Mouse (Mus musculus): ENCODE data around the gene Smg8.

Smg8 gene

DNA sequence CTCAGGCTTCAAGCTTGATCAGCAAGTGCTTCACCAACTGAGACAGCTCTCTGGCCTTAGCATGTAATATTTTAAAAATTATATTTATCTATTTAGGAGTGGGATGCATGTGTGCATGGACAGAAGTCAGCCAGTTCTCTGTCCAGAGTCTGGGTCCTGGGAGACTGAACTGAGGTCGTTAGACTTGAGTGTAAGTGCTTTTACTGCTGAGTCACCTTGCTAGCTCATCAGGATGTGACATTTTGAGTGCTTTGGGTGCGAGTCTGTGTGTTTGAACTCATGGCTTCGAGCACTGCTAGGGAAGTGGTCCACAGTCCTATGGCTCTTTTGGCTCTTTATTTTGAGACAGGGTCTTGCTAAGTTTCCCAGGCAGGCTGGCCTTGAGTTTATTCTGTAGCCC is 43.5 kb downstream of the Smg8 start:
- no peak for DNase-seq (ENCODE audit: low spot score in 2 of 2)

DNA sequence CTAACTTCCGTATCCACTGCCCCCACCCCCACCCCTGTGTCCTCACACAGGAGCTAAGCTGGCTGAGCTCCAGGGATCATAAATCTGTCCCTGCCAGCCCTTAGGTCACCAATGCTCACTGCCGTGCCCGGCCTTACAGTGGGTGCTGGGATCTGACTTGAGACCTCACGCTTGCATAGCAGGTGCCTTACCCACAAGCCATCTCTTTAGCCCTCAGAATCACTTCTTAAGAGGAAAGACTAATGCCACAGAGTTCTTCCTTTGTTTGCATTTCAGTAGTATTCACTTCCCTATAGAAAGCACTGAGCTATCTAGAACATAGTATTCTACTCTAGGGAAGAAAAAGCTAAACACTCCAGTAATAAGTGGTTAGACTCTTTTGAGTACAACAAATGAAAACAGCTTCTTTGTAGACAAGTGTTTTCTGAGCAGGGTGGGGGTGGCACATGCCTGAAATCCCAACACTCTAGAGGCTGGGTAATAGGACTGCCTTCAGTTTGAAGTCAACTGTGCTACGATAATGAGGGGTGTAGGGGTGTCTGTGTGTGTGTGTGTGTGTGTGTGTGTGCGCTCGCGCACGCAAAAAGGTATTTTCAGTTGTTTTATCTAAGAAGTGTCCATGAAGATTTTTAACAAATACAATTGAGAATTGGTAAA is 47.1 kb downstream of the Smg8 start:
- DNase-seq (ENCODE audit: low spot score in 2 of 2) = no peak

DNA sequence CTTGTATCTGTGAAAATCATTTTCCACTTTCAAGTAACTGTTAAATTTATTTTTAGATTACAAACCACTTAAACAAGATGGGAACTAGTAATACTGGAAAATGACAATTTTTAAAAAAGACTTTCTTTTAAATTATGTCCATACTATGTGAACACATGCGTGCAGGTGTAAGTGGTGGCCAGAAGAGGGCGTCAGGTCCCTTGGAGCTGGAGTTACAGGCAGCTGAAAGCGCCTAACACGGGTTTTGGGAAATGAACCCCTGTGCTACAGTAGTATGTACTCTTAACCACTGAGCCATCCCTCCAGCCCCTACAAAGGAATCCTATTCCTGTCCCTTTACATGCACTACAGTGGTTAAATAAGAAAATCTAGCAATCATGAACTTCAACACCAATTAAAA is 50.4 kb downstream of the Smg8 start:
- no peak for DNase-seq (ENCODE audit: low spot score in 2 of 2)

DNA sequence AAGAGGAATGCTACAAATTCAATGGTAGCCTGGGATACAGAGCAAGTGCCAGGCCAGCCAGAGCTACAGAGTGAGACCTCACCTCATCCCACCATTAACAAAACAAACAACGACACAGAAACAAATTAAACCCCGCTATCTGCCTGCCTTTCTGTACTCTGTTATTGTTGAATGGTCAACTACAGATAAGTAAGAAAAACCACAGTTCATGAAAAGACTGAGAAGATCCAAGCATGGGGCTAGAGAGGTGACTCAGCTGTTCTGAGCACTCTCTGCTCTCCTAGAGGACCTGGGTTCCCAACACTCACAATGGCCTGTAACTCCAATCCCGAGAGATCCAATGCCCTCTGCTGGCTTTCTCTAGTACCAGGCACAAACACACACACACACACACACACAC is 58.4 kb downstream of the Smg8 start:
- DNase-seq (ENCODE audit: low spot score in 2 of 2) = no peak
